Mouse (Mus musculus) lung, postnatal 0 days (tissue): ENCODE results near the gene Gm8374. TPM values are rescaled to one million over a fixed set of nuclear protein-coding genes. Genes with fewer than 3 reads are reported as not detected.
"Not testable (repeated sequence)": the region's sequence is repeated elsewhere in the genome, so short reads cannot be mapped to it uniquely, and the experiment has no call there.

Experiments used
- ATAC-seq: fragments of 200-750 bp; cut with Nextera tagmentation; 2 replicates; pipeline ENCODE4 v1.8.0; 2017; ENCODE audit warnings: moderate library complexity
- DNase-seq: peaks from one replicate; pipeline ENCODE4 v3.0.0-alpha.2; 2016; ENCODE audit warnings: low spot score
- H3K27ac ChIP-seq: fragments of 300-500 bp; sonication (generic); 2 replicates; pipeline ENCODE4 v1.5.1; 2014; ENCODE audit warnings: antibody characterized with exemption, mild to moderate bottlenecking, low read length, mixed read lengths
- H3K27me3 ChIP-seq: fragments of 300-500 bp; sonication (generic); replicated peaks from 2 replicates; pipeline ENCODE4 v1.6.1; 2014; ENCODE audit warnings: low read length, mixed read lengths; ENCODE audit not compliant: insufficient read depth
- H3K36me3 ChIP-seq: fragments of 300-500 bp; sonication (generic); 2 replicates; pipeline ENCODE4 v1.6.1; 2014; ENCODE audit warnings: low read length, mixed read lengths; ENCODE audit not compliant: insufficient read depth
- H3K4me1 ChIP-seq: fragments of 300-500 bp; sonication (generic); 2 replicates; pipeline ENCODE4 v1.6.1; 2014; ENCODE audit warnings: antibody characterized with exemption, low read depth, low read length, mixed read lengths; ENCODE audit not compliant: insufficient read depth
- H3K4me2 ChIP-seq: fragments of 300-500 bp; sonication (generic); replicated peaks from 2 replicates; pipeline ENCODE4 v1.6.1; 2014; ENCODE audit warnings: low read depth, mild to moderate bottlenecking, low read length, moderate library complexity, mixed read lengths
- H3K4me3 ChIP-seq: fragments of 300-500 bp; sonication (generic); 2 replicates; pipeline ENCODE4 v1.5.1; 2014; ENCODE audit warnings: low read depth, low read length
- H3K9ac ChIP-seq: fragments of 300-500 bp; sonication (generic); replicated peaks from 2 replicates; pipeline ENCODE4 v1.6.1; 2014; ENCODE audit warnings: low read depth, mild to moderate bottlenecking
- H3K9me3 ChIP-seq: fragments of 300-500 bp; sonication (generic); 2 replicates; pipeline ENCODE4 v1.6.1; 2016; ENCODE audit warnings: low read length, mixed read lengths
- WGBS: fragments of 180-500 bp; shearing (Covaris S2); extraction: QIAGEN DNeasy Blood & Tissue Kit; methylation state at CpG from one replicate; pipeline ENCODE4 v1.1.7; 2014; 5-methylcytosine and 5-hydroxymethylcytosine counted together
- polyA plus RNA-seq: library from polyadenylated mRNA; unstranded; fragments of >200 nt; fragmentation: Nextera tagmentation; extraction: Ambion mirVana; gene quantifications from 2 replicates; pipeline ENCODE4 v1.2.1, GENCODE M21; 2015

Gene Gm8374
- not detected in 2 replicates for polyA plus RNA-seq

- H3K9ac ChIP-seq, result not testable (repeated sequence)
- 66% methylated on average over 3 of the region's 3 CpGs for WGBS
Measured at GRCm38 (mm10) chr14:7365034-7365433, at the start of gene Gm8374. Gene Gm8374, minus strand, starts transcription at chr14:7365134.

GRCm38 (mm10) chr14:7332295-7332694 lies 32.6 kb downstream of the Gm8374 start, which contains the start of gene Gm5797:
Gene Gm5797, minus strand, starts transcription at chr14:7332395.
- H3K27ac ChIP-seq, H3K9ac ChIP-seq, DNase-seq, H3K4me1 ChIP-seq, H3K4me2 ChIP-seq, H3K27me3 ChIP-seq, ATAC-seq, H3K9me3 ChIP-seq, H3K4me3 ChIP-seq, H3K36me3 ChIP-seq: not testable (repeated sequence)
- WGBS, result no CpG with 5 or more reads among the region's 1 CpGs

More at GRCm38 (mm10) chr14:7365034-7365433, at the start of gene Gm8374:
- not testable (repeated sequence) for H3K27me3 ChIP-seq, ATAC-seq, H3K4me2 ChIP-seq, H3K27ac ChIP-seq, H3K4me1 ChIP-seq, H3K4me3 ChIP-seq, H3K9me3 ChIP-seq, DNase-seq, H3K36me3 ChIP-seq

DNA sequence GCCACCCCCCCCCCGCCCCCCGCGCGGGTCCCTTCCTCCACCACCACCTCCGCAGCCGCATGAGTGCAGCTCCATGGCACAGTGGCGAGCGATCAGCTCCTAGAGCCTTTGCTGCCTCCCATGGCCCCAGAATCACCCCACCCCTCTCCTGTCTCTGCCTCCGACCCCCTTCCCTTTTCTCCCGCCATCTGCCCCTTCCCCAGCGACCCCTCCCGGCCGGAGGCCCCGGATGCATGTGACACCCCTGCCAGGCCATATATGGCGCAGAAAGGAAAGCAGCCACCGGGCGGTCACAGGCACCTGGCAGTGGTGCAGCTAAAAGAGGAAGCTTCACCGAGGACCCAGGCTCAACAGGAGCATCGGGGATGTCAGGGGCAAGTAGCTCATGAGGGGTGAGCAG lies 49.8 kb downstream of the Gm8374 start:
- not testable (repeated sequence) for ATAC-seq, H3K27ac ChIP-seq, H3K36me3 ChIP-seq, DNase-seq, H3K4me1 ChIP-seq, H3K9me3 ChIP-seq, H3K9ac ChIP-seq, H3K27me3 ChIP-seq
- 0% methylated on average over 12 of the region's 19 CpGs for WGBS
- peak overlapping the region; percentile 21; the same call in 1 of the 2 replicates for H3K4me3 ChIP-seq
- H3K4me2 ChIP-seq, result peak overlapping the region; percentile 58

DNA sequence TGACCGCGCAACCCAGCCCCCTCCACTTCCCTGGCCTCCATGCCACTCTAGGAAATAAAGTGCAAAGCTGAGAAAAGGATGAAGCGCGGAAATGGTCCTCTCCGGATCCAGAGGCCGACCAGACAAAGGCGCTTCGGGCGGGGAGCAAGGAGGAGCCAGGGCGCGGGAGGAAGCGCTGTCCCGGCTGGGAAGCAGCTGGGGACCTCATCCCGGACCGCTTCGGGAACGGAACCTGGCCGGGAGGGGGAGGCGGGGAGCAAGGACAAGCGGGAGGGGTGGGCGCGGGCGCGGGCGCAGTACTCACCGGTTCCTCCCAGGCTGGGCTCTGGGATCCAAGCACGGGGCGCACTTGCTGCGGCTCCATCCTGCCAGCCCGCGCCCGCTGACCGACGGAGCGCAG lies 50.3 kb downstream of the Gm8374 start, which contains the start of gene Gm3739:
TSS of gene Gm3739 (minus strand) at position 389 of the 400 bp plus-strand sequence.
- DNase-seq, H3K9me3 ChIP-seq, H3K4me1 ChIP-seq, H3K36me3 ChIP-seq, H3K9ac ChIP-seq, H3K27ac ChIP-seq, ATAC-seq, H3K27me3 ChIP-seq: not testable (repeated sequence)
- Histone ChIP-seq H3K4me2 (peak within 1 kb of the TSS; percentile 58), H3K4me3 (peak within 1 kb of the TSS; percentile 21; the same call in 1 of the 2 replicates)
- 0% methylated on average over 5 of the region's 35 CpGs for WGBS

Other genes starting within 250 kb of the Gm8374 start
- not detected in 2 replicates for gene Gm6676, start 239.7 kb downstream of the Gm8374 start, polyA plus RNA-seq
- 1.9 and 2.0 TPM in 2 replicates for gene Gm3512, start 190.6 kb downstream of the Gm8374 start, polyA plus RNA-seq
- not detected in 2 replicates for gene Gm16434, start 170.6 kb downstream of the Gm8374 start, polyA plus RNA-seq
- not detected in 2 replicates for gene Gm3727, start 100.4 kb downstream of the Gm8374 start, polyA plus RNA-seq
- 0.13 and 0.25 TPM in 2 replicates for gene Gm3739, start 50.1 kb downstream of the Gm8374 start, polyA plus RNA-seq
- gene Gm5797, start 32.7 kb downstream of the Gm8374 start, polyA plus RNA-seq, result not detected in 2 replicates
- not detected in 2 replicates for gene Gm3755, start 85.8 kb upstream of the Gm8374 start, polyA plus RNA-seq
- not detected in 2 replicates for gene Gm3752, start 118.6 kb upstream of the Gm8374 start, polyA plus RNA-seq
- 0.13 and 0.23 TPM in 2 replicates for gene Gm3558, start 203.4 kb upstream of the Gm8374 start, polyA plus RNA-seq
- gene Gm10338, start 230.5 kb upstream of the Gm8374 start, polyA plus RNA-seq, result not detected in 2 replicates